Mouse (Mus musculus) heart, embryonic 11.5 days (tissue): ENCODE data around the gene Pigl. TPM values are rescaled to one million over a fixed set of nuclear protein-coding genes. Genes with fewer than 3 reads are reported as not detected.

Experiments
- ATAC-seq: fragments of 200-750 bp; cut with Nextera tagmentation; replicated peaks from 2 replicates; pipeline ENCODE4 v1.8.0; 2017; ENCODE audit warnings: moderate library complexity; ENCODE audit not compliant: insufficient number of reproducible peaks, low FRiP score, low TSS enrichment
- H3K27ac ChIP-seq: fragments of 300-500 bp; sonication (generic); 2 replicates; pipeline ENCODE4 v1.5.1; 2014; ENCODE audit warnings: mild to moderate bottlenecking, low read depth, low read length
- H3K27me3 ChIP-seq: fragments of 300-500 bp; sonication (generic); 2 replicates; pipeline ENCODE4 v1.6.1; 2014; ENCODE audit warnings: mild to moderate bottlenecking, low read length, mixed read lengths; ENCODE audit not compliant: control insufficient read depth, insufficient read depth
- H3K36me3 ChIP-seq: fragments of 300-500 bp; sonication (generic); 2 replicates; pipeline ENCODE4 v1.6.1; 2014; ENCODE audit warnings: mild to moderate bottlenecking, low read length, moderate library complexity, mixed read lengths; ENCODE audit not compliant: control insufficient read depth, insufficient read depth
- H3K4me1 ChIP-seq: fragments of 300-500 bp; sonication (generic); 2 replicates; pipeline ENCODE4 v1.6.1; 2014; ENCODE audit warnings: low read length; ENCODE audit not compliant: control insufficient read depth, insufficient read depth
- H3K4me2 ChIP-seq: fragments of 300-500 bp; sonication (generic); 2 replicates; pipeline ENCODE4 v1.6.1; 2014; ENCODE audit warnings: mild to moderate bottlenecking, moderate library complexity
- H3K4me3 ChIP-seq: fragments of 300-500 bp; sonication (generic); 2 replicates; pipeline ENCODE4 v1.5.1; 2014; ENCODE audit warnings: low read depth, low read length
- H3K9ac ChIP-seq: fragments of 300-500 bp; sonication (generic); 2 replicates; pipeline ENCODE4 v1.6.1; 2014; ENCODE audit warnings: mild to moderate bottlenecking, low read depth, low read length, moderate library complexity
- H3K9me3 ChIP-seq: fragments of 300-500 bp; sonication (generic); replicated peaks from 2 replicates; pipeline ENCODE4 v1.6.1; 2016; ENCODE audit warnings: low read length; ENCODE audit not compliant: control insufficient read depth
- WGBS: fragments of 180-500 bp; shearing (Covaris S2); extraction: QIAGEN DNeasy Blood & Tissue Kit; methylation state at CpG from one replicate; pipeline ENCODE4 v1.1.7; 2014; ENCODE audit not compliant: insufficient replicate concordance; 5-methylcytosine and 5-hydroxymethylcytosine counted together
- polyA plus RNA-seq: library from polyadenylated mRNA; unstranded; fragments of >200 nt; fragmentation: Nextera tagmentation; extraction: Ambion mirVana; gene quantifications from 2 replicates; pipeline ENCODE4 v1.2.1, GENCODE M21; 2014

The Pigl gene
- polyA plus RNA-seq, 1 experiment from 2014 or later = 14.0 TPM

- Histone ChIP-seq H3K9ac (no peak overlapping the region), H3K4me1 (peaks cover 5% of the 10 kb centered on the region; the same call in 1 of the 2 replicates), H3K36me3 (no peaks in the 10 kb centered on the region), H3K27ac (no peak overlapping the region), H3K9me3 (no peaks in the 10 kb centered on the region), H3K4me2 (no peak overlapping the region), H3K4me3 (no peak overlapping the region), H3K27me3 (no peaks in the 10 kb centered on the region)
- WGBS = 91% methylated on average over 9 of the region's 9 CpGs
- ATAC-seq = no peak
Measured at GRCm38 (mm10) chr11:62440670-62441315, 17.5 kb upstream of the Pigl start.

- H3K4me3 ChIP-seq = no peak overlapping the region
- no peak overlapping the region for H3K4me2 ChIP-seq
- H3K9ac ChIP-seq = no peak overlapping the region
- H3K27me3 ChIP-seq = no peaks in the 10 kb centered on the region
- H3K27ac ChIP-seq = no peak overlapping the region
- H3K4me1 ChIP-seq = peaks cover 5% of the 10 kb centered on the region; the same call in 1 of the 2 replicates
- no peaks in the 10 kb centered on the region for H3K36me3 ChIP-seq
- H3K9me3 ChIP-seq = no peaks in the 10 kb centered on the region
- WGBS = 88% methylated on average over 3 of the region's 3 CpGs
- no peak for ATAC-seq
Measured at GRCm38 (mm10) chr11:62445799-62446198, 12.5 kb upstream of the Pigl start.

GRCm38 (mm10) chr11:62448971-62449370 lies 9.3 kb upstream of the Pigl start:
- 91% methylated on average over 6 of the region's 6 CpGs for WGBS
- H3K4me2 ChIP-seq = no peak overlapping the region
- H3K36me3 ChIP-seq = no peaks in the 10 kb centered on the region
- H3K9ac ChIP-seq = no peak overlapping the region
- no peaks in the 10 kb centered on the region for H3K9me3 ChIP-seq
- no peak for ATAC-seq
- no peaks in the 10 kb centered on the region for H3K27me3 ChIP-seq
- no peak overlapping the region for H3K27ac ChIP-seq
- no peaks in the 10 kb centered on the region for H3K4me1 ChIP-seq
- H3K4me3 ChIP-seq = no peak overlapping the region

GRCm38 (mm10) chr11:62455193-62455592 lies 3.1 kb upstream of the Pigl start:
- WGBS = 52% methylated on average over 1 of the region's 1 CpGs
- Histone ChIP-seq H3K4me1 (peaks cover 5% of the 10 kb centered on the region; the same call in 1 of the 2 replicates), H3K27me3 (no peaks in the 10 kb centered on the region), H3K9me3 (no peaks in the 10 kb centered on the region), H3K9ac (no peak overlapping the region), H3K4me3 (no peak overlapping the region), H3K4me2 (peak overlapping the region; percentile 91), H3K36me3 (no peaks in the 10 kb centered on the region), H3K27ac (no peak overlapping the region)
- no peak for ATAC-seq

- Histone ChIP-seq H3K4me1 (peaks cover 5% of the 10 kb centered on the region; the same call in 1 of the 2 replicates), H3K4me2 (peak overlapping the region; percentile 91), H3K4me3 (peak overlapping the region; percentile 78), H3K9ac (peak overlapping the region; percentile 92), H3K36me3 (no peaks in the 10 kb centered on the region), H3K27ac (peak overlapping the region; percentile 98), H3K27me3 (no peaks in the 10 kb centered on the region), H3K9me3 (no peaks in the 10 kb centered on the region)
- WGBS = 9% methylated on average over 3 of the region's 3 CpGs
- no peak for ATAC-seq
Measured at GRCm38 (mm10) chr11:62456021-62456482, 2.2 kb upstream of the Pigl start.

GRCm38 (mm10) chr11:62456483-62457172 lies 1.6 kb upstream of the Pigl start:
- H3K9ac ChIP-seq = peak overlapping the region; percentile 92
- ATAC-seq = peak; percentile 64
- H3K4me3 ChIP-seq = peak overlapping the region; percentile 78
- no peaks in the 10 kb centered on the region for H3K36me3 ChIP-seq
- H3K4me2 ChIP-seq = peak overlapping the region; percentile 91
- H3K9me3 ChIP-seq = no peaks in the 10 kb centered on the region
- H3K27ac ChIP-seq = peak overlapping the region; percentile 98
- under 1% methylated on average over 42 of the region's 42 CpGs for WGBS
- no peaks in the 10 kb centered on the region for H3K27me3 ChIP-seq
- H3K4me1 ChIP-seq = peaks cover 5% of the 10 kb centered on the region; the same call in 1 of the 2 replicates

GRCm38 (mm10) chr11:62457241-62457890 lies 894 bp upstream of the Pigl start:
- under 1% methylated on average over 57 of the region's 73 CpGs for WGBS
- H3K27me3 ChIP-seq = no peaks in the 10 kb centered on the region
- ATAC-seq = peak; percentile 95

GRCm38 (mm10) chr11:62457891-62458270 lies 379 bp upstream of the Pigl start:
- H3K4me3 ChIP-seq = peak overlapping the region; percentile 78
- peak overlapping the region; percentile 92 for H3K9ac ChIP-seq
- H3K9me3 ChIP-seq = no peaks in the 10 kb centered on the region
- no peak for ATAC-seq
- H3K4me2 ChIP-seq = peak overlapping the region; percentile 91
- H3K27me3 ChIP-seq = no peaks in the 10 kb centered on the region
- peak overlapping the region; percentile 98 for H3K27ac ChIP-seq
- H3K36me3 ChIP-seq = no peaks in the 10 kb centered on the region
- under 1% methylated on average over 18 of the region's 18 CpGs for WGBS
- H3K4me1 ChIP-seq = peaks cover 5% of the 10 kb centered on the region; the same call in 1 of the 2 replicates

More at GRCm38 (mm10) chr11:62457241-62457890, 894 bp upstream of the Pigl start:
- Histone ChIP-seq H3K27ac (peak overlapping the region; percentile 98), H3K36me3 (no peaks in the 10 kb centered on the region), H3K9ac (peak overlapping the region; percentile 92), H3K9me3 (no peaks in the 10 kb centered on the region), H3K4me3 (peak overlapping the region; percentile 78), H3K4me2 (peak overlapping the region; percentile 91), H3K4me1 (peaks cover 5% of the 10 kb centered on the region; the same call in 1 of the 2 replicates)
